In the genomic region with DNA sequence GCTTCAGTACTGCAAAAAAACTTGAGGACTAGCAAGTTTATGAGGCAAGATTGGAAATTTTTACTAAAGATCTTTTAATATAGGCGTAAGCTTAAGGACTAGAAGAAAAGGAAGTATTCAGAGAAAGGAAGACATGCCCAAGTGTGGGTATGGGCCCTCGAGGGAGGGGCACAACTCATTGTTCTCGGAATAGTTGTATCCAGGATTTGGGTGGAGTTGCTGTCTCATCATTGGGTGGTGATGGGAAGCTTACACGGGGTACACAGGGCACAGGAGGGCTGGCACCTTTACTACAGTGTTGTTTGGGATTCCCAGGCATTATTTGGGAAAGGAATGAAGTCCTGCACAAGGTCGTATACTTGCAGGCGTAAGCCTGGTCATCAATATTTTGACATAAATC, we compare ENCODE assay signal across 24 mouse cellular contexts. TPM values are rescaled to one million over a fixed set of nuclear protein-coding genes. Genes with fewer than 3 reads are reported as not detected.
DNase-seq lines count a peak whose midpoint lies in the region; ATAC-seq and TF ChIP-seq lines count a peak whose summit lies in the region.
"Had no signal": no experiment of that assay in that cellular context is flagged by ENCODE, and none has a peak within 500 bp of the region (broad histone marks: within the 10 kb centered on the region; RNA-seq: fewer than 3 reads in every experiment).

No protein-coding gene starts in this region.

- TF ChIP-seq EP300 in lung, postnatal 0 days (IDR thresholded peaks at IDR 0.05), result no peak

- intact Hi-C loops in left cerebral cortex, postnatal 10 days (cut with DNase I), result no loop called here
- intact Hi-C loops in gastrocnemius, postnatal 14 days (cut with DNase I; ENCODE audit: low total_unique reads), result no loop called here

- H3K36me3 ChIP-seq in lung, embryonic 15.5 days, result no peaks in the 10 kb centered on the region
- no peaks in the 10 kb centered on the region for H3K36me3 ChIP-seq in lung, postnatal 0 days (ENCODE audit: insufficient read depth, low read length)
- H3K36me3 ChIP-seq: embryonic facial prominence, embryonic 12.5 days; embryonic facial prominence, embryonic 15.5 days; heart, embryonic 12.5 days; heart, embryonic 15.5 days; hindbrain, embryonic 10.5 days; hindbrain, embryonic 13.5 days had no signal

- peaks cover 10% of the 10 kb centered on the region for H3K4me1 ChIP-seq in lung, embryonic 15.5 days
- H3K4me1 ChIP-seq in lung, postnatal 0 days (ENCODE audit: insufficient read depth, low read depth, low read length), result peaks cover 5% of the 10 kb centered on the region; the same call in 1 of the 2 replicates
- H3K4me1 ChIP-seq: embryonic facial prominence, embryonic 12.5 days; embryonic facial prominence, embryonic 15.5 days; heart, embryonic 12.5 days; hindbrain, embryonic 10.5 days; hindbrain, embryonic 13.5 days had no signal

- H3K4me2 ChIP-seq in lung, embryonic 15.5 days, result no peak overlapping the region
- H3K4me2 ChIP-seq in lung, postnatal 0 days (replicated peaks; ENCODE audit: low read depth, low read length), result no peak overlapping the region
- H3K4me2 ChIP-seq: embryonic facial prominence, embryonic 12.5 days; embryonic facial prominence, embryonic 15.5 days; heart, embryonic 12.5 days; heart, embryonic 15.5 days; hindbrain, embryonic 13.5 days had no signal

- no peak overlapping the region for H3K4me3 ChIP-seq in lung, embryonic 15.5 days
- no peak overlapping the region for H3K4me3 ChIP-seq in lung, postnatal 0 days (ENCODE audit: low read depth, low read length)
- H3K4me3 ChIP-seq: embryonic facial prominence, embryonic 12.5 days; embryonic facial prominence, embryonic 15.5 days; gastrocnemius, adult 2 months; heart, embryonic 12.5 days; heart, embryonic 15.5 days; hindbrain, embryonic 10.5 days; hindbrain, embryonic 13.5 days had no signal

- peak; percentile 37 for DNase-seq in lung, postnatal 0 days (ENCODE audit: low spot score)
- peak; percentile 83 for DNase-seq in lung, postnatal 36 days
- no peak for DNase-seq in Muller cell, postnatal 12 days (ENCODE audit: inconsistent ontology term)
- no peak for DNase-seq in left cerebral cortex, postnatal 10 days (ENCODE audit: extremely low spot score in 1 of 2, low spot score in 2 of 2)
- no peak for DNase-seq in gastrocnemius, postnatal 14 days
- DNase-seq: adrenal gland, adult 8-10 months; adrenal gland, postnatal 25 days; cerebellum, adult 9-11 months; forebrain, postnatal 0 days; gastrocnemius, adult 2 months; gastrocnemius, postnatal 25 days; heart, postnatal 36 days had no signal

- no peak for ATAC-seq in lung, embryonic 15.5 days (ENCODE audit: borderline replicate concordance, extremely low read depth, low FRiP score, low TSS enrichment)
- peak; percentile 77 for ATAC-seq in lung, postnatal 0 days
- ATAC-seq: activated CD4-positive, CD25-positive, alpha-beta regulatory T cell, adult 4 months; CD4-positive, CD25-positive, alpha-beta regulatory T cell, adult 4 months; forebrain, embryonic 14.5 days; forebrain, postnatal 0 days; hindbrain, embryonic 16.5 days had no signal

- H3K9ac ChIP-seq in lung, embryonic 15.5 days, result no peak overlapping the region
- no peak overlapping the region for H3K9ac ChIP-seq in lung, postnatal 0 days (replicated peaks; ENCODE audit: low read depth)
- H3K9ac ChIP-seq: embryonic facial prominence, embryonic 12.5 days; embryonic facial prominence, embryonic 15.5 days; forebrain, postnatal 0 days; heart, embryonic 12.5 days; heart, embryonic 15.5 days; hindbrain, embryonic 13.5 days had no signal

- no peak for TF ChIP-seq CTCF in lung, postnatal 0 days (IDR thresholded peaks at IDR 0.05)

- no peaks in the 10 kb centered on the region for H3K27me3 ChIP-seq in lung, embryonic 15.5 days
- H3K27me3 ChIP-seq in lung, postnatal 0 days (replicated peaks; ENCODE audit: insufficient read depth, low read length), result no peaks in the 10 kb centered on the region
- H3K27me3 ChIP-seq: embryonic facial prominence, embryonic 12.5 days; embryonic facial prominence, embryonic 15.5 days; heart, embryonic 12.5 days; heart, embryonic 15.5 days; hindbrain, embryonic 13.5 days had no signal

- H3K9me3 ChIP-seq in lung, embryonic 15.5 days, result no peaks in the 10 kb centered on the region
- H3K9me3 ChIP-seq in lung, postnatal 0 days (ENCODE audit: low read length), result no peaks in the 10 kb centered on the region
- H3K9me3 ChIP-seq: embryonic facial prominence, embryonic 12.5 days; embryonic facial prominence, embryonic 15.5 days; heart, embryonic 12.5 days; heart, embryonic 15.5 days; hindbrain, embryonic 10.5 days; hindbrain, embryonic 13.5 days had no signal

- H3K27ac ChIP-seq in lung, embryonic 15.5 days, result 0 out of 2 replicates have a peak overlapping the region, but pooled peaks have one; percentile 51
- peak overlapping the region; percentile 83 for H3K27ac ChIP-seq in lung, postnatal 0 days (ENCODE audit: low read length)
- H3K27ac ChIP-seq: embryonic facial prominence, embryonic 12.5 days; embryonic facial prominence, embryonic 15.5 days; gastrocnemius, adult 2 months; heart, embryonic 15.5 days; hindbrain, embryonic 10.5 days; hindbrain, embryonic 13.5 days had no signal

- WGBS in lung, embryonic 15.5 days, result 66% methylated on average over 6 of the region's 6 CpGs
- WGBS in lung, postnatal 0 days, result 58% methylated on average over 6 of the region's 6 CpGs

RNA-seq across cellular contexts. Expression of gene Rasgef1a, which starts 24.4 kb away (rescaled TPM):
- polyA plus RNA-seq in lung, embryonic 15.5 days (2015; fragmentation: Nextera tagmentation; extraction: Ambion mirVana), result 3.0 and 4.4 TPM in 2 replicates
- polyA plus RNA-seq in lung, postnatal 0 days (2015; fragmentation: Nextera tagmentation; extraction: Ambion mirVana), result 26.3 and 35.2 TPM in 2 replicates
- total RNA-seq in left cerebral cortex, postnatal 10 days (2021), result 10 to 100 TPM; 79.8 to 88.2 TPM
- total RNA-seq in gastrocnemius, postnatal 14 days (2021), result under 1 TPM; 0.27 to 0.29 TPM
- total RNA-seq: common myeloid progenitor, adult 5-6 weeks had no signal
- polyA plus RNA-seq: hindbrain, embryonic 10.5 days had no signal

Comparison
In these comparisons a context has a peak if more than half of its experiments do, and no peak if none do; other contexts are left out.
1. DNase-seq: peak in lung, postnatal 0 days (single experiment) and lung, postnatal 36 days (single experiment); none in Muller cell, postnatal 12 days (single experiment), left cerebral cortex, postnatal 10 days (0 of 2) and gastrocnemius, postnatal 14 days (single experiment).
2. RNA of gene Rasgef1a, which starts 24.4 kb away (total RNA-seq): 79.8 to 88.2 TPM in left cerebral cortex, postnatal 10 days; 0.27 to 0.29 TPM in gastrocnemius, postnatal 14 days; every median in the first group is over 10 times any median in the second.